Mouse (Mus musculus) spleen, adult 2 months (tissue): ENCODE measurements around the gene Ccdc174.

ENCODE experiments used
- CTCF ChIP-seq: fragments of 200-500 bp; IDR thresholded peaks from 2 replicates; pipeline ENCODE4 v1.5.1; 2011; ENCODE audit warnings: mild to moderate bottlenecking, inconsistent platforms; ENCODE audit not compliant: insufficient read depth, insufficient read length, insufficient replicate concordance; ENCODE audit errors: extremely low read depth
- POLR2A ChIP-seq: fragments of 200-500 bp; IDR thresholded peaks from 2 replicates; pipeline ENCODE4 v1.6.1; 2011; ENCODE audit warnings: low read depth, low read length, inconsistent platforms

GRCm38 (mm10) chr6:91891776-91892175, 13.9 kb downstream of the Ccdc174 start:
- no peak for TF ChIP-seq POLR2A
- TF ChIP-seq CTCF = no peak
